ENCODE assay signal across 11 mouse cellular contexts in genomic region chr5:143009383-143009782, GRCm38 (mm10). TPM values are rescaled to one million over a fixed set of nuclear protein-coding genes. Genes with fewer than 3 reads are reported as not detected.
DNase-seq lines count a peak whose midpoint lies in the region; ATAC-seq and TF ChIP-seq lines count a peak whose summit lies in the region.
"Had no signal": no experiment of that assay in that cellular context is flagged by ENCODE, and none has a peak within 500 bp of the region (broad histone marks: within the 10 kb centered on the region; RNA-seq: fewer than 3 reads in every experiment).

No protein-coding gene starts in this region.

- H3K36me3 ChIP-seq in midbrain, embryonic 11.5 days (ENCODE audit: control insufficient read depth, insufficient read depth, low read length): peaks cover 11% of the 10 kb centered on the region
- H3K36me3 ChIP-seq in midbrain, embryonic 10.5 days: peaks cover 53% of the 10 kb centered on the region
- H3K36me3 ChIP-seq in forebrain, embryonic 14.5 days (ENCODE audit: control insufficient read depth, insufficient read depth, low read length): peaks cover 41% of the 10 kb centered on the region
- H3K36me3 ChIP-seq in intestine, postnatal 0 days (ENCODE audit: control insufficient read depth, insufficient read depth): peaks cover 50% of the 10 kb centered on the region
- 0 out of 2 replicates have a peak, but pooled peaks cover 7% of the 10 kb centered on the region for H3K36me3 ChIP-seq in stomach, embryonic 16.5 days (ENCODE audit: control insufficient read depth, insufficient read depth, low read length)
- peaks cover 4% of the 10 kb centered on the region; the same call in 1 of the 2 replicates for H3K36me3 ChIP-seq in kidney, adult 2 months (ENCODE audit: control insufficient read depth, insufficient read depth, low read length)

- H3K9me3 ChIP-seq in midbrain, embryonic 11.5 days (ENCODE audit: control insufficient read depth, low read length): no peaks in the 10 kb centered on the region
- H3K9me3 ChIP-seq in midbrain, embryonic 10.5 days (replicated peaks): no peaks in the 10 kb centered on the region
- H3K9me3 ChIP-seq in forebrain, embryonic 14.5 days (replicated peaks; ENCODE audit: control insufficient read depth, low read length): no peaks in the 10 kb centered on the region
- H3K9me3 ChIP-seq in intestine, postnatal 0 days (ENCODE audit: control insufficient read depth): no peaks in the 10 kb centered on the region
- no peaks in the 10 kb centered on the region for H3K9me3 ChIP-seq in stomach, embryonic 16.5 days (replicated peaks; ENCODE audit: control insufficient read depth, low read length)
- H3K9me3 ChIP-seq: liver, embryonic 15.5 days had no signal

- no peak overlapping the region for H3K4me2 ChIP-seq in midbrain, embryonic 11.5 days
- H3K4me2 ChIP-seq in forebrain, embryonic 14.5 days (ENCODE audit: low read length): no peak overlapping the region
- no peak overlapping the region for H3K4me2 ChIP-seq in intestine, postnatal 0 days (replicated peaks; ENCODE audit: low read depth)
- H3K4me2 ChIP-seq in stomach, embryonic 16.5 days (ENCODE audit: low read depth, low read length): no peak overlapping the region
- H3K4me2 ChIP-seq: liver, embryonic 15.5 days had no signal

- no peaks in the 10 kb centered on the region for H3K27me3 ChIP-seq in midbrain, embryonic 11.5 days (ENCODE audit: control insufficient read depth, insufficient read depth, low read length)
- no peaks in the 10 kb centered on the region for H3K27me3 ChIP-seq in midbrain, embryonic 10.5 days (ENCODE audit: low read depth, poor library complexity, severe bottlenecking)
- no peaks in the 10 kb centered on the region for H3K27me3 ChIP-seq in forebrain, embryonic 14.5 days (replicated peaks; ENCODE audit: control insufficient read depth, insufficient read depth, low read length)
- no peaks in the 10 kb centered on the region for H3K27me3 ChIP-seq in intestine, postnatal 0 days (replicated peaks; ENCODE audit: control insufficient read depth, insufficient read depth, low read length)
- H3K27me3 ChIP-seq in stomach, embryonic 16.5 days (ENCODE audit: control insufficient read depth, insufficient read depth, low read length): no peaks in the 10 kb centered on the region
- no peaks in the 10 kb centered on the region for H3K27me3 ChIP-seq in kidney, adult 2 months (replicated peaks; ENCODE audit: control insufficient read depth, insufficient read depth, low read length)
- H3K27me3 ChIP-seq: liver, embryonic 15.5 days had no signal

- 78% methylated on average over 10 of the region's 11 CpGs for WGBS in midbrain, embryonic 11.5 days
- 86% methylated on average over 11 of the region's 11 CpGs for WGBS in midbrain, embryonic 10.5 days
- WGBS in forebrain, embryonic 14.5 days: 39% methylated on average over 10 of the region's 11 CpGs
- 93% methylated on average over 11 of the region's 11 CpGs for WGBS in intestine, postnatal 0 days
- WGBS in stomach, embryonic 16.5 days: 88% methylated on average over 10 of the region's 11 CpGs
- WGBS in kidney, adult 2 months: 71% methylated on average over 11 of the region's 11 CpGs

- peak overlapping the region; percentile 20; the same call in 1 of the 2 replicates for H3K27ac ChIP-seq in midbrain, embryonic 11.5 days (ENCODE audit: low read depth, low read length)
- H3K27ac ChIP-seq in midbrain, embryonic 10.5 days (replicated peaks): no peak overlapping the region
- H3K27ac ChIP-seq in forebrain, embryonic 14.5 days (ENCODE audit: low read depth, low read length): no peak overlapping the region; the same call in 1 of the 2 replicates
- peak overlapping the region; percentile 21; the same call in 1 of the 2 replicates for H3K27ac ChIP-seq in intestine, postnatal 0 days (ENCODE audit: low read depth, low read length)
- peak overlapping the region; percentile 55 for H3K27ac ChIP-seq in stomach, embryonic 16.5 days (ENCODE audit: low read length)
- no peak overlapping the region for H3K27ac ChIP-seq in kidney, adult 2 months (ENCODE audit: insufficient read depth, low read depth, low read length)
- H3K27ac ChIP-seq: liver, embryonic 15.5 days had no signal

- no peak for TF ChIP-seq CTCF in intestine, postnatal 0 days (IDR thresholded peaks at IDR 0.05; ENCODE audit: low read depth)
- TF ChIP-seq CTCF in kidney, adult 2 months (conservative IDR thresholded peaks at IDR 0.05; ENCODE audit: insufficient read depth, insufficient read length, low read depth, low read length): no peak

- H3K4me1 ChIP-seq in midbrain, embryonic 11.5 days (ENCODE audit: control insufficient read depth, insufficient read depth, low read length): no peaks in the 10 kb centered on the region
- H3K4me1 ChIP-seq in midbrain, embryonic 10.5 days: no peaks in the 10 kb centered on the region
- H3K4me1 ChIP-seq in forebrain, embryonic 14.5 days (ENCODE audit: control insufficient read depth, insufficient read depth, low read length): no peaks in the 10 kb centered on the region
- no peaks in the 10 kb centered on the region for H3K4me1 ChIP-seq in intestine, postnatal 0 days (replicated peaks; ENCODE audit: control insufficient read depth, insufficient read depth, low read length)
- H3K4me1 ChIP-seq in stomach, embryonic 16.5 days (ENCODE audit: control insufficient read depth, insufficient read depth, low read length): no peaks in the 10 kb centered on the region
- H3K4me1 ChIP-seq in kidney, adult 2 months (ENCODE audit: control insufficient read depth, insufficient read depth, low read length): no peaks in the 10 kb centered on the region
- H3K4me1 ChIP-seq: liver, embryonic 15.5 days had no signal

- H3K9ac ChIP-seq in midbrain, embryonic 11.5 days (ENCODE audit: low read length): no peak overlapping the region
- H3K9ac ChIP-seq in forebrain, embryonic 14.5 days (ENCODE audit: low read length): no peak overlapping the region
- H3K9ac ChIP-seq in intestine, postnatal 0 days (ENCODE audit: low read depth, low read length): no peak overlapping the region
- no peak overlapping the region for H3K9ac ChIP-seq in stomach, embryonic 16.5 days (ENCODE audit: low read length)
- H3K9ac ChIP-seq: liver, embryonic 15.5 days had no signal

- no peak for DNase-seq in midbrain, embryonic 11.5 days (ENCODE audit: low spot score, missing footprints)
- DNase-seq in midbrain, embryonic 10.5 days (ENCODE audit: low spot score): no peak
- peak; percentile 10 for DNase-seq in forebrain, embryonic 14.5 days (ENCODE audit: low spot score)
- no peak for DNase-seq in kidney, adult 2 months
- DNase-seq in urinary bladder, adult 18-20 months (ENCODE audit: low spot score in 2 of 2): no peak
- DNase-seq: heart, postnatal 14 days; right cerebral cortex, postnatal 4 days had no signal

- no peak for TF ChIP-seq POLR2A in kidney, adult 2 months (IDR thresholded peaks at IDR 0.05; ENCODE audit: low read depth, low read length)

- no peak for ATAC-seq in midbrain, embryonic 11.5 days (ENCODE audit: low FRiP score)
- ATAC-seq in forebrain, embryonic 14.5 days: no peak
- no peak for ATAC-seq in intestine, postnatal 0 days
- no peak for ATAC-seq in stomach, embryonic 16.5 days (ENCODE audit: insufficient read depth, low FRiP score)
- ATAC-seq in megakaryocyte-erythroid progenitor cell, adult 5-6 weeks (replicated peaks; ENCODE audit: low FRiP score, low TSS enrichment, poor library complexity, severe bottlenecking): no peak

- H3K4me3 ChIP-seq in midbrain, embryonic 11.5 days (ENCODE audit: low read depth, low read length): no peak overlapping the region
- H3K4me3 ChIP-seq in midbrain, embryonic 10.5 days: no peak overlapping the region
- H3K4me3 ChIP-seq in forebrain, embryonic 14.5 days (ENCODE audit: low read depth, low read length): no peak overlapping the region
- no peak overlapping the region for H3K4me3 ChIP-seq in intestine, postnatal 0 days (ENCODE audit: low read depth, low read length)
- H3K4me3 ChIP-seq in stomach, embryonic 16.5 days (replicated peaks; ENCODE audit: low read length): no peak overlapping the region
- H3K4me3 ChIP-seq in kidney, adult 2 months (ENCODE audit: insufficient read depth, low read depth, low read length): no peak overlapping the region
- H3K4me3 ChIP-seq: liver, embryonic 15.5 days had no signal

RNA-seq across cellular contexts. Expression of gene Fscn1, which starts 49.2 kb away (rescaled TPM):
- polyA plus RNA-seq in midbrain, embryonic 11.5 days (2014; fragmentation: Nextera tagmentation; extraction: Ambion mirVana): 566 and 605 TPM in 2 replicates
- 675 and 709 TPM in 2 replicates for polyA plus RNA-seq in midbrain, embryonic 10.5 days (2016; fragmentation: Nextera tagmentation; extraction: Ambion mirVana)
- polyA plus RNA-seq in forebrain, embryonic 14.5 days (2014; fragmentation: Nextera tagmentation; extraction: Ambion mirVana): 477 and 560 TPM in 2 replicates
- polyA plus RNA-seq in intestine, postnatal 0 days (2015; fragmentation: Nextera tagmentation; extraction: Ambion mirVana): 36.5 and 37.1 TPM in 2 replicates
- 161 and 176 TPM in 2 replicates for polyA plus RNA-seq in stomach, embryonic 16.5 days (2015; fragmentation: Nextera tagmentation; extraction: Ambion mirVana)
- 23.1 and 28.5 TPM in 2 replicates for polyA plus RNA-seq in kidney, adult 2 months (2012; rRNA removed)
- 0.17 TPM in 1 of 2 replicates, not detected in the other for total RNA-seq in megakaryocyte-erythroid progenitor cell, adult 5-6 weeks (2014; fragmentation: Nextera tagmentation)
- 0.11 TPM in 1 of 2 replicates, not detected in the other for total RNA-seq in megakaryocyte-erythroid progenitor cell, adult 5-6 weeks (2017)

Comparison
In these comparisons a context has a peak if more than half of its experiments do, and no peak if none do; other contexts are left out.
1. H3K27ac ChIP-seq: peak in midbrain, embryonic 11.5 days (single experiment), intestine, postnatal 0 days (single experiment) and stomach, embryonic 16.5 days (single experiment); none in midbrain, embryonic 10.5 days (single experiment), forebrain, embryonic 14.5 days (single experiment) and kidney, adult 2 months (single experiment).